Mouse (Mus musculus): ENCODE results near the gene Pknox1. TPM values are rescaled to one million over a fixed set of nuclear protein-coding genes. Genes with fewer than 3 reads are reported as not detected.

Gene Pknox1
- total and polyA plus RNA-seq, 3 experiments: 8.5 to 34.8 (median 25.1) TPM

DNA sequence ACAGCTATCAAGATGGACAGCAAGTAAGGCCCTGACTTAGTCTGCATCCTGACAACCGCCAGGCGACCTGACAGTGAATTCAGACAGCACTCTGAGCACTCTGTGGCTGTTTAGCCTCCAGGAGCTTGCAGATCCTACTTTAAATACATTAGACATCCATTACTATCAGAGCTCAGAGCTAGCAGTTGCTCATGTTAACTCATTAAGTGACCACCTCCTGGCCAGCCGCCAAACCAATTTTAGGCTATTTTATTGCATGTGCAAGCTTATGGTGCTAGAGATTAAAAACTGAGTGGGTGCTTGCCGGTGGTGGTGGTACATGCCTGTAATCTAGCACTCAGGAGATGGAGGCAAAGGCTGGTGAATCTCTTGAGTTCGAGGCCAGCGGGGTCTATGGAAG, 19.2 kb downstream of the Pknox1 start:
- no peaks in the 10 kb centered on the region for H3K9me3 ChIP-seq (replicated peaks)
- no peak for DNase-seq (ENCODE audit: low spot score)
- no peak for ATAC-seq (ENCODE audit: extremely low read depth, insufficient number of reproducible peaks, low FRiP score, poor library complexity, severe bottlenecking)
- no peak for TF ChIP-seq POLR2AphosphoS5 (IDR thresholded peaks at IDR 0.05; ENCODE audit: insufficient replicate concordance, low read depth, low read length)
- TF ChIP-seq CTCF (IDR thresholded peaks at IDR 0.05; ENCODE audit: low read depth, low read length): no peak
- TF ChIP-seq GATA1 (IDR thresholded peaks at IDR 0.05; ENCODE audit: borderline replicate concordance, low read length): no peak
- TF ChIP-seq GATA2 (IDR thresholded peaks at IDR 0.05; ENCODE audit: borderline replicate concordance, low read depth, low read length): no peak
- no peak for TF ChIP-seq TAL1 (conservative IDR thresholded peaks at IDR 0.05; ENCODE audit: low read depth, low read length)
- peaks cover 65% of the 10 kb centered on the region for H3K36me3 ChIP-seq (replicated peaks)
- H3K27me3 ChIP-seq (ENCODE audit: insufficient read depth, low read length): no peaks in the 10 kb centered on the region
- H3K4me1 ChIP-seq (ENCODE audit: insufficient read depth, low read depth, low read length): peaks cover 15% of the 10 kb centered on the region
- H3K4me3 ChIP-seq (ENCODE audit: low read depth, low read length): no peak overlapping the region

DNA sequence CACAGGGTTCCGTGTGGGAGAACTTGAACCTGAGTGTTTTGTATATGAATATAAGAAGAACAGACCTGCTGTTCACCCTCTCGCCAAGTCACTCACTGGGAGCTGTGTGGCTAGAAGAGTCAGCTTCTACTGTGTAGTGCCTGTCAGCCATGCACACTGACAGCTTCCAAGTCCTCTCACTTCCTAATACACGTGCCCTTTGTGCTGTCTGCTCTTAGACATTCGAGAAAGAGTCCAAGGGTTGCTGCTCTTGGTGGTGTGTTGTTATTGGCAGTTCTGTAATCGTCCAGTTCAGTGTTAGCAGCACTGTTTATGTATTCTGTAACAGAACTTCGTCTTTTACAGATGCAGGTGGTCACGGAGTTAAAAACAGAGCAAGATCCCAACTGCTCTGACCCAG, 23.6 kb downstream of the Pknox1 start:
- TF ChIP-seq GATA2 (IDR thresholded peaks at IDR 0.05; ENCODE audit: borderline replicate concordance, low read depth, low read length) (no peak), CTCF (IDR thresholded peaks at IDR 0.05; ENCODE audit: low read depth, low read length) (no peak), POLR2AphosphoS5 (IDR thresholded peaks at IDR 0.05; ENCODE audit: insufficient replicate concordance, low read depth, low read length) (no peak)
- Histone ChIP-seq H3K9me3 (replicated peaks) (no peaks in the 10 kb centered on the region), H3K36me3 (replicated peaks) (peaks cover 85% of the 10 kb centered on the region), H3K4me3 (ENCODE audit: low read depth, low read length) (no peak overlapping the region), H3K4me1 (ENCODE audit: insufficient read depth, low read depth, low read length) (peaks cover 10% of the 10 kb centered on the region), H3K27me3 (ENCODE audit: insufficient read depth, low read length) (no peaks in the 10 kb centered on the region)
- no peak for ATAC-seq (ENCODE audit: extremely low read depth, insufficient number of reproducible peaks, low FRiP score, poor library complexity, severe bottlenecking)
- no peak for DNase-seq (ENCODE audit: low spot score)

DNA sequence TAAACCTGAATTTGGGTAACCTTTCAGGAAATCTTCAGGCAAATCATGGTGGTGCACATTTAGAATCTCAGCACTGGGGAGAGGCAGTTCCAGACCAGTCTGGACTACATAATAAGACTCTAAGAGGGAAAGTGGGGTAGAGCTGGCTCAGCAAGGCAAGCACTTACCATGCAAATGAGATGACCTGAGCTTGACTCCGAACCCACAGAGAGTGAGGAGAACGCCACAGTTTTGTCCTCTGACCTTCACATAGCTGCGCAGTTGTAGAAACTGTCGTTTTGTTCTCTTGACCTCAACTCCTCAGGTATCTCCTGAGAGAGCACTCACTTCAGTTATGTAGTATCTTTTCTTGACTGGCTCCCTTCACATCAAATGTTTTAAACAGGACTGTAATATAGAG, 24.2 kb downstream of the Pknox1 start:
- ATAC-seq (ENCODE audit: extremely low read depth, insufficient number of reproducible peaks, low FRiP score, poor library complexity, severe bottlenecking) (no peak), DNase-seq (ENCODE audit: low spot score) (no peak)
- H3K9me3 ChIP-seq (replicated peaks): no peaks in the 10 kb centered on the region
- H3K36me3 ChIP-seq (replicated peaks): peaks cover 85% of the 10 kb centered on the region
- TF ChIP-seq POLR2AphosphoS5 (IDR thresholded peaks at IDR 0.05; ENCODE audit: insufficient replicate concordance, low read depth, low read length) (no peak), GATA2 (IDR thresholded peaks at IDR 0.05; ENCODE audit: borderline replicate concordance, low read depth, low read length) (no peak)
- H3K27me3 ChIP-seq (ENCODE audit: insufficient read depth, low read length): no peaks in the 10 kb centered on the region
- no peak overlapping the region for H3K4me3 ChIP-seq (ENCODE audit: low read depth, low read length)
- H3K4me1 ChIP-seq (ENCODE audit: insufficient read depth, low read depth, low read length): peaks cover 5% of the 10 kb centered on the region; the same call in 1 of the 2 replicates

DNA sequence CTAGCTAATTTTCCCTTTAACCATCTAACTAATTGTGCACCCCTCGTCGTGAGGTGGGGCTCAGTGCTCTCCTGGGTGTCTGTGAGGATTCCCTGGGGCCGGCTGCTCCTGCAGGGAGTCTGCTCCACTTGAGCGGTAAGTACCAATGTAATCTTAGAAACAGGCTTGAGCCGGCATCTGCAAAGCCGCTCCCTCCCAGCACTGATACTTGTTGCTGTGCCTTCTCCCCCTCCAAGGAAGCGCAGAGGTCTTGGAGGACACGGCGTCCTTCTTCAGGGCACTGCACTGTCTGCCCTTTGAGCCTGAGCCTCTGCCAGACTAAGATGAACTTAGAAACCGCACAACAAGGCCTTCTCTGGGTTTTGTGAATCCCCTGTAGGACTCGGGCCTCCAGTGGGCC, 26.3 kb downstream of the Pknox1 start:
- no peak for DNase-seq (ENCODE audit: low spot score)
- H3K36me3 ChIP-seq (replicated peaks): peaks cover 85% of the 10 kb centered on the region
- no peaks in the 10 kb centered on the region; the same call in 1 of the 2 replicates for H3K4me1 ChIP-seq (ENCODE audit: insufficient read depth, low read depth, low read length)
- TF ChIP-seq GATA2 (IDR thresholded peaks at IDR 0.05; ENCODE audit: borderline replicate concordance, low read depth, low read length) (no peak), CTCF (IDR thresholded peaks at IDR 0.05; ENCODE audit: low read depth, low read length) (no peak), POLR2AphosphoS5 (IDR thresholded peaks at IDR 0.05; ENCODE audit: insufficient replicate concordance, low read depth, low read length) (no peak), GATA1 (IDR thresholded peaks at IDR 0.05; ENCODE audit: borderline replicate concordance, low read length) (no peak), TAL1 (conservative IDR thresholded peaks at IDR 0.05; ENCODE audit: low read depth, low read length) (no peak)
- no peaks in the 10 kb centered on the region for H3K9me3 ChIP-seq (replicated peaks)
- ATAC-seq (ENCODE audit: extremely low read depth, insufficient number of reproducible peaks, low FRiP score, poor library complexity, severe bottlenecking): no peak
- H3K27me3 ChIP-seq (ENCODE audit: insufficient read depth, low read length): no peaks in the 10 kb centered on the region
- H3K4me3 ChIP-seq (ENCODE audit: low read depth, low read length): no peak overlapping the region

DNA sequence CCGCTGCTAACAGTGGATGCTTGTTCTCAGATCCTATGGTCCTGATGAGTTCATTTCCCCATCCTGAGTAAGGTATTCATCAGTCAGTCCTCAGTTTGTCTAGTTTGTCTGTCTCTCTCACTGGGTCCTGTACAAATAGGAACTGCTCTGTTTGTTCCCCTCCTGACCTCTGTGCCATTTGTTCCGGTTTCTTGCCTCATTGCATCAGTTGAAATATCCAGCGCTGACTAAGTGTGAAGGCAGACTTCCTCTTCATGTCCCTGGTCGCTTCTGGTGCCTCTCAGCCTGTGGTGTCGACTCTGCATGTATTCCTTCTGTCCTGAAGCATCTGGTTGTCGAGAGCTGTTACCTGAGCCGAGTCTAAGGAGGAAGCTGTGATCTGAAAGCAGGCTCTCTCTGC, 30.1 kb downstream of the Pknox1 start:
- no peaks in the 10 kb centered on the region; the same call in 1 of the 2 replicates for H3K4me1 ChIP-seq (ENCODE audit: insufficient read depth, low read depth, low read length)
- ATAC-seq (ENCODE audit: extremely low read depth, insufficient number of reproducible peaks, low FRiP score, poor library complexity, severe bottlenecking): no peak
- no peaks in the 10 kb centered on the region for H3K9me3 ChIP-seq (replicated peaks)
- no peak overlapping the region for H3K4me3 ChIP-seq (ENCODE audit: low read depth, low read length)
- no peaks in the 10 kb centered on the region for H3K27me3 ChIP-seq (ENCODE audit: insufficient read depth, low read length)
- no peak for TF ChIP-seq CTCF (IDR thresholded peaks at IDR 0.05; ENCODE audit: low read depth, low read length)
- no peak for TF ChIP-seq GATA2 (IDR thresholded peaks at IDR 0.05; ENCODE audit: borderline replicate concordance, low read depth, low read length)
- TF ChIP-seq POLR2AphosphoS5 (IDR thresholded peaks at IDR 0.05; ENCODE audit: insufficient replicate concordance, low read depth, low read length): no peak
- TF ChIP-seq GATA1 (IDR thresholded peaks at IDR 0.05; ENCODE audit: borderline replicate concordance, low read length): no peak
- no peak for TF ChIP-seq TAL1 (conservative IDR thresholded peaks at IDR 0.05; ENCODE audit: low read depth, low read length)
- no peak for DNase-seq (ENCODE audit: low spot score)
- H3K36me3 ChIP-seq (replicated peaks): peaks cover 89% of the 10 kb centered on the region

DNA sequence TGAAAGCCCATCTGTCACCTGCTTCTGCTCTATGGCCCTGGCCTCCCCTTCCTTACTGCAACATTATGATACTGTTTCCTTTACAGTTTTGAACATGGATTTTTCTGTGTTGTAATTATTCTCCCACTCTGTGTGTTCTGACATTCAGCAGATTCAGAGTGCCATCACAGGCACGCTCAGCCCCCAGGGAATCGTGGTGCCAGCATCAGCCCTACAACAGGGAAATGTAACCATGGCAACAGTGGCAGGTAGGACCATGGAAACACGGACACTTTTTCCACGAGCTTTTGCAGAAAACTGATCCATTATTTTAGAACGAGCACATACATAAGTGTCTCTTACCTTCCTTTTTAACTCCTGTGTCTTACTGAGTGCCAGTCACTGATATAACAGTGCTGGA, 30.5 kb downstream of the Pknox1 start:
- Histone ChIP-seq H3K4me1 (ENCODE audit: insufficient read depth, low read depth, low read length) (no peaks in the 10 kb centered on the region; the same call in 1 of the 2 replicates), H3K9me3 (replicated peaks) (no peaks in the 10 kb centered on the region), H3K36me3 (replicated peaks) (peaks cover 92% of the 10 kb centered on the region), H3K4me3 (ENCODE audit: low read depth, low read length) (no peak overlapping the region), H3K27me3 (ENCODE audit: insufficient read depth, low read length) (no peaks in the 10 kb centered on the region)
- DNase-seq (ENCODE audit: low spot score): no peak
- no peak for ATAC-seq (ENCODE audit: extremely low read depth, insufficient number of reproducible peaks, low FRiP score, poor library complexity, severe bottlenecking)
- TF ChIP-seq GATA2 (IDR thresholded peaks at IDR 0.05; ENCODE audit: borderline replicate concordance, low read depth, low read length) (no peak), POLR2AphosphoS5 (IDR thresholded peaks at IDR 0.05; ENCODE audit: insufficient replicate concordance, low read depth, low read length) (no peak), TAL1 (conservative IDR thresholded peaks at IDR 0.05; ENCODE audit: low read depth, low read length) (no peak), GATA1 (IDR thresholded peaks at IDR 0.05; ENCODE audit: borderline replicate concordance, low read length) (no peak), CTCF (IDR thresholded peaks at IDR 0.05; ENCODE audit: low read depth, low read length) (no peak)

GRCm38 (mm10) chr17:31597957-31598356, 33.4 kb downstream of the Pknox1 start:
- DNase-seq (ENCODE audit: low spot score) (no peak), ATAC-seq (ENCODE audit: extremely low read depth, insufficient number of reproducible peaks, low FRiP score, poor library complexity, severe bottlenecking) (no peak)
- Histone ChIP-seq H3K27me3 (ENCODE audit: insufficient read depth, low read length) (no peaks in the 10 kb centered on the region), H3K4me3 (ENCODE audit: low read depth, low read length) (no peak overlapping the region), H3K4me1 (ENCODE audit: insufficient read depth, low read depth, low read length) (no peaks in the 10 kb centered on the region; the same call in 1 of the 2 replicates), H3K9me3 (replicated peaks) (no peaks in the 10 kb centered on the region), H3K36me3 (replicated peaks) (peaks cover 88% of the 10 kb centered on the region)
- no peak for TF ChIP-seq POLR2AphosphoS5 (IDR thresholded peaks at IDR 0.05; ENCODE audit: insufficient replicate concordance, low read depth, low read length)

Measured in G1E (cell line).